Mouse (Mus musculus) midbrain, embryonic 16.5 days (tissue): ENCODE data around the gene Bzw1. TPM values are rescaled to one million over a fixed set of nuclear protein-coding genes. Genes with fewer than 3 reads are reported as not detected.

Experiments
- ATAC-seq: fragments of 200-750 bp; cut with Nextera tagmentation; 2 replicates; pipeline ENCODE4 v1.8.0; 2017; ENCODE audit warnings: moderate TSS enrichment
- H3K27ac ChIP-seq: fragments of 300-500 bp; sonication (generic); 2 replicates; pipeline ENCODE4 v1.5.1; 2014; ENCODE audit warnings: mild to moderate bottlenecking, low read length, mixed read lengths
- H3K27me3 ChIP-seq: fragments of 300-500 bp; sonication (generic); 2 replicates; pipeline ENCODE4 v1.6.1; 2014; ENCODE audit warnings: low read depth, low read length, mixed read lengths; ENCODE audit not compliant: control insufficient read depth, insufficient read depth
- H3K36me3 ChIP-seq: fragments of 300-500 bp; sonication (generic); 2 replicates; pipeline ENCODE4 v1.6.1; 2014; ENCODE audit warnings: mild to moderate bottlenecking, low read length, moderate library complexity, mixed read lengths; ENCODE audit not compliant: control insufficient read depth, insufficient read depth
- H3K4me1 ChIP-seq: fragments of 300-500 bp; sonication (generic); 2 replicates; pipeline ENCODE4 v1.6.1; 2014; ENCODE audit warnings: mild to moderate bottlenecking, low read length, mixed read lengths; ENCODE audit not compliant: control insufficient read depth, insufficient read depth
- H3K4me2 ChIP-seq: fragments of 300-500 bp; sonication (generic); 2 replicates; pipeline ENCODE4 v1.6.1; 2014; ENCODE audit warnings: mild to moderate bottlenecking, low read length, mixed read lengths
- H3K4me3 ChIP-seq: fragments of 300-500 bp; sonication (generic); 2 replicates; pipeline ENCODE4 v1.5.1; 2014; ENCODE audit warnings: low read depth, mild to moderate bottlenecking, low read length, moderate library complexity, mixed read lengths
- H3K9ac ChIP-seq: fragments of 300-500 bp; sonication (generic); 2 replicates; pipeline ENCODE4 v1.6.1; 2014; ENCODE audit warnings: low read depth, low read length, mixed read lengths
- H3K9me3 ChIP-seq: fragments of 300-500 bp; sonication (generic); replicated peaks from 2 replicates; pipeline ENCODE4 v1.6.1; 2014; ENCODE audit warnings: mild to moderate bottlenecking, low read length, mixed read lengths; ENCODE audit not compliant: control insufficient read depth, poor library complexity, severe bottlenecking
- WGBS: fragments of 180-500 bp; shearing (Covaris S2); extraction: QIAGEN DNeasy Blood & Tissue Kit; methylation state at CpG from one replicate; pipeline ENCODE4 v1.1.7; 2014; 5-methylcytosine and 5-hydroxymethylcytosine counted together
- polyA plus RNA-seq: library from polyadenylated mRNA; unstranded; fragments of >200 nt; fragmentation: Nextera tagmentation; extraction: Ambion mirVana; gene quantifications from 2 replicates; pipeline ENCODE4 v1.2.1, GENCODE M21; 2015

Bzw1 gene
- polyA plus RNA-seq, 1 experiment from 2014 or later, result 346 TPM

DNA sequence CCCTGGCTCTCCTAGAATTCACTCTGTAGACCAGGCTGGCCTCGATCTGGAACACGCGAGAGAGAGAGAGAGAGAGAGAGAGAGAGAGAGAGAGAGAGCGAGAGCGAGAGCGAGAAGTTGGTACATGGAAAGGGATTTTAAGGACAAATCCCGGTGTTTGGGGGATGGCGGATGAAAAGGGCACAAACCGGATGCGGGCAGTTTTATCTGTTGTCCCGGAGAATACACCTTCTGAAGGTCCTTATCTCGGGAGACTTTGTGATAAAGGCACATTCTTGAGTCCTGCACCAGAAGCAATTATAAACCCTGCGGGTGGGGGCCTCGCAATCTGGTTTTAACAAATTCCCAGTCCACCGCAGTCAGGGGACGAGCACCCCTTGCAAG, 438 bp upstream of the Bzw1 start:
- WGBS, result under 1% methylated on average over 16 of the region's 16 CpGs
- H3K4me1 ChIP-seq, result peaks cover 19% of the 10 kb centered on the region

DNA sequence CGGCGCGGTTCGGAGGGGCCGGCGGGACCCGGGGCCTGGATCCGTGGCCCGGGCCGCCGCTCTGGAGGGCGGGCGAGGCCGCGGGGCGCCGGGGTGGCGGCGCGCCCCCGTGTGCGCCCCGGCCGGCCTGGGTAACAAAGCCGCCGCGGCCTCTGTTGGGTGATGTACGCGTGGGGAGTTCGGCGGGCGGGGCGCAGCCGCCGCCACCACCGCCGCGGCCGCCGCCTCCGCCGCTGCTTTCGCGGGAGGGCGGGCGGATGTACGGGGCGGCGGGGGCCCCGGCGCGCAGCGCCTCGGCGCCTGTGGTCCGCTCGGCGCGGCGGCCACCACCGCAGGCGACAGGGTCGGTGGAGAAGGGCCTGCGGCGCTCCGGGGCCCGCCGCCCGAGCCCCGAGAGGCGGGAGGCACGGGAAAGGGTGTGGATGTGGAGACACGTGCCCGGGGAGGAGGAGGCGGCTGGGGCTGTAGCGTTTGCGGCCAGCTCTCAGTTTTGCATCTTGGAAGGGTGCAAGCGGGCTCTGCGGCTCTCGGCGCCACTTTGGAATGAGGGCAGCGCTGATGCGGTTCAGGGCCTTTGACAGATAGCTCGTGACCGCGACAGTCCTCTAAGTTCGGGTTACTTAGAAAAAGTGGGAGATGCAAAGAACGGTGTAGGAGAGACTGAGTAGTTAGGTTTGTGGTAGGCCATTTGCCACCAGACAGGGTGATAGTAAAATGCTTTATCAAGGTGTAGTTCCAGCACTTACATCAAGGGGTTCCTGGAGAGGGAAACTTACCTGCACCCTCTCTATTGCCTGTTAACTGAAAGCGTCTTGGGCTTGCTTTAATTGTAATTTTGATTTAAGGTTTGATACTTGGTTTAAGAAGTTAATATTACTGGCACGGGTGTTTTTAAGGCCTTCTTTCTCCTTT, 842 bp downstream of the Bzw1 start:
- peak; percentile 66 for ATAC-seq
- no peaks in the 10 kb centered on the region for H3K9me3 ChIP-seq
- peaks cover 14% of the 10 kb centered on the region for H3K36me3 ChIP-seq
- H3K4me2 ChIP-seq, result peak overlapping the region; percentile 62
- no peaks in the 10 kb centered on the region for H3K27me3 ChIP-seq
- WGBS, result under 1% methylated on average over 78 of the region's 90 CpGs
- peak overlapping the region; percentile 95 for H3K4me3 ChIP-seq
- peak overlapping the region; percentile 95 for H3K9ac ChIP-seq
- peaks cover 19% of the 10 kb centered on the region for H3K4me1 ChIP-seq
- H3K27ac ChIP-seq, result peak overlapping the region; percentile 100

More for the DNA sequence above, 438 bp upstream of the Bzw1 start:
- no peaks in the 10 kb centered on the region for H3K27me3 ChIP-seq
- H3K9ac ChIP-seq, result peak overlapping the region; percentile 95
- H3K4me2 ChIP-seq, result peak overlapping the region; percentile 94
- H3K4me3 ChIP-seq, result peak overlapping the region; percentile 95
- H3K36me3 ChIP-seq, result peaks cover 5% of the 10 kb centered on the region; the same call in 1 of the 2 replicates
- no peaks in the 10 kb centered on the region for H3K9me3 ChIP-seq
- peak; percentile 13 for ATAC-seq
- peak overlapping the region; percentile 100 for H3K27ac ChIP-seq

- Histone ChIP-seq H3K27ac (no peak overlapping the region), H3K9me3 (no peaks in the 10 kb centered on the region), H3K4me3 (no peak overlapping the region), H3K9ac (no peak overlapping the region), H3K4me1 (peaks cover 19% of the 10 kb centered on the region), H3K4me2 (no peak overlapping the region), H3K36me3 (peaks cover 28% of the 10 kb centered on the region), H3K27me3 (no peaks in the 10 kb centered on the region)
- ATAC-seq, result no peak
- 94% methylated on average over 3 of the region's 3 CpGs for WGBS
These were observed 2.6 kb downstream of the Bzw1 start for GRCm38 (mm10) chr1:58395341-58395740.

GRCm38 (mm10) chr1:58396179-58396578, 3.5 kb downstream of the Bzw1 start:
- no peak for ATAC-seq
- Histone ChIP-seq H3K36me3 (peaks cover 36% of the 10 kb centered on the region), H3K4me1 (peaks cover 17% of the 10 kb centered on the region), H3K9me3 (no peaks in the 10 kb centered on the region), H3K4me3 (no peak overlapping the region), H3K9ac (no peak overlapping the region), H3K4me2 (no peak overlapping the region), H3K27ac (no peak overlapping the region), H3K27me3 (no peaks in the 10 kb centered on the region)
- WGBS, result 100% methylated on average over 1 of the region's 1 CpGs

DNA sequence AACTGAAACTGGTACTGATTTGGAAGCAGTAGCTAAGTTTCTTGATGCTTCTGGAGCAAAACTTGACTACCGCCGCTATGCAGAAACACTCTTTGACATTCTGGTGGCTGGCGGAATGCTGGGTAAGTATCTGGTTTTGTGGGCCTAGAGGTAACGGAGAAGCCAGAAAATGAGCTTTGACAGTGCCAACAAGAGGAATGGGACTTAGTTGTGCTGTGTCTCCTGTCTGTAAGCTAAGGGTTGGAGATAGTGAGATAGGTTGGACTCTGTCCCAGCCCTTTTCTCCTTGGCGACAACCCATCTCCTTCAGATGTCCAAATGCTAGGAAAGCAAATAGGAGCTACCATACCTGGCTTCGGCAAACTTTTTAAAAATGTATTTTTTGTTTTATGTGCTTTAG, 5.0 kb downstream of the Bzw1 start:
- WGBS, result 95% methylated on average over 6 of the region's 6 CpGs
- no peak overlapping the region for H3K4me3 ChIP-seq
- peaks cover 45% of the 10 kb centered on the region for H3K36me3 ChIP-seq
- H3K9me3 ChIP-seq, result no peaks in the 10 kb centered on the region
- no peak overlapping the region for H3K9ac ChIP-seq
- peaks cover 9% of the 10 kb centered on the region for H3K4me1 ChIP-seq
- no peak for ATAC-seq
- no peaks in the 10 kb centered on the region for H3K27me3 ChIP-seq
- no peak overlapping the region for H3K4me2 ChIP-seq
- no peak overlapping the region for H3K27ac ChIP-seq

- ATAC-seq, result no peak
- Histone ChIP-seq H3K27me3 (no peaks in the 10 kb centered on the region), H3K36me3 (peaks cover 52% of the 10 kb centered on the region), H3K4me3 (no peak overlapping the region), H3K27ac (no peak overlapping the region), H3K4me1 (no peaks in the 10 kb centered on the region), H3K9me3 (no peaks in the 10 kb centered on the region), H3K4me2 (no peak overlapping the region), H3K9ac (no peak overlapping the region)
- WGBS, result 92% methylated on average over 6 of the region's 6 CpGs
These were observed 8.7 kb downstream of the Bzw1 start for GRCm38 (mm10) chr1:58401396-58401795.

DNA sequence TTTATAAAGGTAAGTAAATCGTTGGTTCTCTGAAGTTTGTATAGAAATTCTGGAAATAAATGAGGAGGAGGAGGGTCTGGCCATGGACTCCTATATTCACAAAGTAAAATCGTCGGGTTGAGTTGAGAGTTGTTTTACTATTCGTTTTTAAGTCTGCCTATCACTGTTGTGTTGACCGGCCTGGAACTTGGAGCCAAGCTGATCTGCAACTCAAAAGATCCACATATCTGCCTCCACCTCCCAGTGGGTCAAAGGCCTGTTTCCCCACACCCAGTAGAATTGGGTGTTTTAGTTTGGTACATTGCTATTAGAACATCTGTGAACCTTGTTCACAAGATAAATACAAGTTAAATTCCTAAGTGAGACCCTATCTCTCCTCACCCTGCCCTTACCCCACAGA, 11.0 kb downstream of the Bzw1 start:
- H3K36me3 ChIP-seq, result peaks cover 41% of the 10 kb centered on the region

GRCm38 (mm10) chr1:58407321-58407720, 14.6 kb downstream of the Bzw1 start:
- H3K4me2 ChIP-seq, result no peak overlapping the region
- H3K36me3 ChIP-seq, result peaks cover 35% of the 10 kb centered on the region
- no peak; the same call in 1 of the 2 replicates for ATAC-seq
- H3K4me1 ChIP-seq, result no peaks in the 10 kb centered on the region
- no peaks in the 10 kb centered on the region for H3K27me3 ChIP-seq
- no peak overlapping the region for H3K27ac ChIP-seq
- no peak overlapping the region for H3K4me3 ChIP-seq
- H3K9me3 ChIP-seq, result no peaks in the 10 kb centered on the region
- 98% methylated on average over 7 of the region's 7 CpGs for WGBS
- H3K9ac ChIP-seq, result no peak overlapping the region

More for the DNA sequence above, 11.0 kb downstream of the Bzw1 start:
- H3K27me3 ChIP-seq, result no peaks in the 10 kb centered on the region
- no peak overlapping the region for H3K27ac ChIP-seq
- ATAC-seq, result no peak
- no peaks in the 10 kb centered on the region for H3K9me3 ChIP-seq
- H3K4me3 ChIP-seq, result no peak overlapping the region
- H3K4me2 ChIP-seq, result no peak overlapping the region
- H3K9ac ChIP-seq, result no peak overlapping the region
- no peaks in the 10 kb centered on the region for H3K4me1 ChIP-seq
- 95% methylated on average over 5 of the region's 5 CpGs for WGBS

GRCm38 (mm10) chr1:58408141-58408540, 15.4 kb downstream of the Bzw1 start:
- Histone ChIP-seq H3K27me3 (no peaks in the 10 kb centered on the region), H3K27ac (no peak overlapping the region), H3K4me1 (no peaks in the 10 kb centered on the region), H3K9ac (no peak overlapping the region), H3K4me3 (no peak overlapping the region), H3K36me3 (peaks cover 33% of the 10 kb centered on the region), H3K4me2 (no peak overlapping the region), H3K9me3 (no peaks in the 10 kb centered on the region)
- WGBS, result 86% methylated on average over 6 of the region's 6 CpGs
- no peak for ATAC-seq
